Mouse (Mus musculus) heart, postnatal 0 days (tissue): ENCODE measurements around the gene Acox2.

Experiments used
- CTCF ChIP-seq: IDR thresholded peaks from 2 replicates; pipeline ENCODE4 v1.5.1; 2016; ENCODE audit warnings: antibody characterized with exemption, control low read depth, low read depth
- EP300 ChIP-seq: IDR thresholded peaks from 2 replicates; pipeline ENCODE4 v1.6.1; 2016; ENCODE audit warnings: antibody characterized with exemption, low read depth

- TF ChIP-seq CTCF, result no peak
- no peak for TF ChIP-seq EP300
Observed at GRCm38 (mm10) chr14:8229367-8230019, 29.7 kb downstream of the Acox2 start.
